Mouse (Mus musculus): Measurements from ENCODE around the gene Spaar. TPM values are rescaled to one million over a fixed set of nuclear protein-coding genes. Genes with fewer than 3 reads are reported as not detected.

Gene Spaar
- 0.76 and 0.88 TPM in 2 replicates for polyA plus RNA-seq (2012; rRNA removed)

DNA sequence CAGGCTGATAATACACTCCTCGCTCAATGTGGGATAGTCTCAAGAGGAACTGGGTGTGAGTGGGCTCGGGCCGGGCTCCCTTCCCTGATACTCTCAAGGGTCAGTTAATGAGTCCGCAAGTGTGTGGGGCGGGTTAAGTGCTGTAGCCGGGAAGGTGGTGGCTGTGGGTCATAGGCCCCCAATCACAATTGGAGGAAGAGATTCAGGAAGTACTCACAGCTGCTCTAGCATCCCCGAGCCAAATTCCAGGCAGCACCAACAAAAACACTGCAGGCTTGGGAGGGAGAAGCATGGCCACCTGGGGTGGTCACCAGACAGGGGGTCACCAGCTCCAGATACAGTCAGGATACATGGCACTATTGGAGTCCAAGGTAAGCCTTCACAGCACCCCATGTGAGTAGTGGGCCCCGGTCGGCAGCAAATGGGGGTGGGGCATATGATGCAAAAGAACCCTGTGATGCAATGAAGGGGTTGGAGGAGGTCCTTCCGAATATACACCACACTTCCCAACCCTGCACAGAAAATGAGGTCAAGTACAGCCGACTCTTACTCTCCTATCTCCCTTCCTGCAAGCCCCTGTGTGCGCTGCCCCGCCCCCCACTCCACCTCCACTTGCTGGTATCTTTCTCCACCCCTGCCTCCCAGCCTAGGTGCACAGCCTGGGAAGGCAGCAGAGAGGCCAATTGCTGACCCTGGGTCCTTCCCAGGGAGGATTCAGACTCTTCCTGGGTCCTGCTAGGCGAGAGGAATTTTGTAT is at the start of gene Spaar:
TSS of gene Spaar (plus strand) at position 241 of the 757 bp plus-strand sequence.
- H3K4me1 ChIP-seq (ENCODE audit: control insufficient read depth, insufficient read depth, low read length): no peaks in the 10 kb centered on the region
- H3K27me3 ChIP-seq (ENCODE audit: control insufficient read depth, insufficient read depth, low read length): no peaks in the 10 kb centered on the region
- no peak within 1 kb of the TSS for H3K4me3 ChIP-seq (replicated peaks; ENCODE audit: insufficient read depth, low read depth, low read length)
- H3K27ac ChIP-seq (ENCODE audit: insufficient read depth, low read length): no peak within 1 kb of the TSS; the same call in 1 of the 2 replicates
- WGBS: 76% methylated on average over 14 of the region's 14 CpGs
- no peak for DNase-seq
- TF ChIP-seq CTCF (IDR thresholded peaks at IDR 0.05; ENCODE audit: borderline replicate concordance, insufficient read depth, low read depth, low read length): no peak
- TF ChIP-seq POLR2A (IDR thresholded peaks at IDR 0.05; ENCODE audit: borderline replicate concordance, insufficient read depth, low read length): no peak

DNA sequence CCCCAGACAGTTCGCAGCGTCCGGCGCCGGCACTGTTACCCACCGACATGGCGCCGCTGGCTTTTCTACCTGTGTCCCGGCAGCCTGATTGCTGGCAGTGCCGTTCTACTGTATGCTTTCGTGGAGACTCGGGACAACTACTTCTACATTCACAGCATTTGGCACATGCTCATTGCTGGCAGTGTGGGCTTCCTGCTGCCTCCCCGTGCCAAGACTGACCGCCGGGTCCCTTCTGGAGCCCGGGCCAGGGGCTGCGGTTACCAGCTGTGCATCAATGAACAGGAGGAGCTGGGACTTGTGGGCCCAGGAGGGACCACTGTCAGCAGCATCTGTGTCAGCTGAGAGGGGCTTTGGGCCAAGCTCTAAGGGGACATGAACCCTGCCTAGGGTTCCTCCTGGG is 39.8 kb upstream of the Spaar start:
- Histone ChIP-seq H3K4me1 (ENCODE audit: control insufficient read depth, insufficient read depth, low read length) (peaks cover 25% of the 10 kb centered on the region), H3K4me3 (replicated peaks; ENCODE audit: insufficient read depth, low read depth, low read length) (no peak overlapping the region), H3K27me3 (ENCODE audit: control insufficient read depth, insufficient read depth, low read length) (no peaks in the 10 kb centered on the region), H3K27ac (ENCODE audit: insufficient read depth, low read length) (no peak overlapping the region)
- TF ChIP-seq CTCF (IDR thresholded peaks at IDR 0.05; ENCODE audit: borderline replicate concordance, insufficient read depth, low read depth, low read length) (no peak), POLR2A (IDR thresholded peaks at IDR 0.05; ENCODE audit: borderline replicate concordance, insufficient read depth, low read length) (no peak)
- 27% methylated on average over 17 of the region's 17 CpGs for WGBS
- no peak for DNase-seq

DNA sequence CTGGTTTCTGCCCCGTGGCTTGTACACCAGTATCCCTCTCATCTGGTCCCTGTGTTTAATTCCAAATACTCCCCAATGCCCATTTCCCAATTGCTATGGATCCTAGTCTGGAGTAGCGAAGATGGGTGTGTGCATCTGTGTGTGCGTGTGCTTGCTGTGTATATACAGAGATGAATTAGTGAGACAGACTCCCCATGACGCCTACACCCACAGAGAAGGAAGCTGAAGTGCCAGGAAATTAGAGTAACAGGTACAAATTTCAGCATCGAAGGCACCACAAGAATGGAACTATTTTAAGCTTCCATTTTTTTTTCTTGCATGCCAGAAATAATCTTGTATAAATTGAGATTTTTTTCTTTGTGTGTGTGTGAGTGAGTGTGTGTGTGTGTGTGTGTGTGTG is 38.8 kb upstream of the Spaar start:
- TF ChIP-seq CTCF (IDR thresholded peaks at IDR 0.05; ENCODE audit: borderline replicate concordance, insufficient read depth, low read depth, low read length): no peak
- TF ChIP-seq POLR2A (IDR thresholded peaks at IDR 0.05; ENCODE audit: borderline replicate concordance, insufficient read depth, low read length): no peak
- no peak overlapping the region for H3K4me3 ChIP-seq (replicated peaks; ENCODE audit: insufficient read depth, low read depth, low read length)
- WGBS: 50% methylated on average over 5 of the region's 5 CpGs
- H3K27ac ChIP-seq (ENCODE audit: insufficient read depth, low read length): no peak overlapping the region
- H3K27me3 ChIP-seq (ENCODE audit: control insufficient read depth, insufficient read depth, low read length): no peaks in the 10 kb centered on the region
- DNase-seq: no peak
- peaks cover 25% of the 10 kb centered on the region for H3K4me1 ChIP-seq (ENCODE audit: control insufficient read depth, insufficient read depth, low read length)

DNA sequence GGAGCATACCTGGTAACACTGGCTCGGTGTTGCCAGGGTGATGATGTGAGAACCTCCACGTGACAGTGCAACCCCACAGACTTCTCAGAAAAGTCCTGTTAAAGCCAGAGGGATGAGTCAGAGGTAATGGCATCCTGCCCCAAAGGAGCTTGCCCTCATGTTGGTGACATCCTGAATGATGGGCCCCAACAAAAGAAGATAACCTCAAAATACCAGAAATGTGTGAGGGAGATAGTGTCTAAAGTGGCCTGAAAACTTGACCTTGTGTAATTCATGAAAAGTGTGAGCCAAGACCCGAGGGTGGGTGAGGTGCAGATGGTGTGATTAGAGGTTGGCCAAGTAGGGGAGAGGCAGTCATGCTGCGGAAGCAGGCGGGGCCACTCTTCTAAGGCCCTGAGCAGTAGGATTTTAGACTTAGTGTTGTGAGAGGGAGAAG is 36.0 kb upstream of the Spaar start:
- whole genome bisulfite sequencing: 40% methylated on average over 5 of the region's 5 CpGs
- peak in 1 of 2 experiments; percentile 57 for DNase-seq
- Histone ChIP-seq H3K4me1 (ENCODE audit: control insufficient read depth, insufficient read depth, low read length) (peaks cover 37% of the 10 kb centered on the region), H3K27ac (ENCODE audit: insufficient read depth, low read length) (no peak overlapping the region), H3K27me3 (ENCODE audit: control insufficient read depth, insufficient read depth, low read length) (no peaks in the 10 kb centered on the region), H3K4me3 (replicated peaks; ENCODE audit: insufficient read depth, low read depth, low read length) (no peak overlapping the region)
- TF ChIP-seq CTCF (IDR thresholded peaks at IDR 0.05; ENCODE audit: borderline replicate concordance, insufficient read depth, low read depth, low read length) (no peak), POLR2A (IDR thresholded peaks at IDR 0.05; ENCODE audit: borderline replicate concordance, insufficient read depth, low read length) (no peak)

DNA sequence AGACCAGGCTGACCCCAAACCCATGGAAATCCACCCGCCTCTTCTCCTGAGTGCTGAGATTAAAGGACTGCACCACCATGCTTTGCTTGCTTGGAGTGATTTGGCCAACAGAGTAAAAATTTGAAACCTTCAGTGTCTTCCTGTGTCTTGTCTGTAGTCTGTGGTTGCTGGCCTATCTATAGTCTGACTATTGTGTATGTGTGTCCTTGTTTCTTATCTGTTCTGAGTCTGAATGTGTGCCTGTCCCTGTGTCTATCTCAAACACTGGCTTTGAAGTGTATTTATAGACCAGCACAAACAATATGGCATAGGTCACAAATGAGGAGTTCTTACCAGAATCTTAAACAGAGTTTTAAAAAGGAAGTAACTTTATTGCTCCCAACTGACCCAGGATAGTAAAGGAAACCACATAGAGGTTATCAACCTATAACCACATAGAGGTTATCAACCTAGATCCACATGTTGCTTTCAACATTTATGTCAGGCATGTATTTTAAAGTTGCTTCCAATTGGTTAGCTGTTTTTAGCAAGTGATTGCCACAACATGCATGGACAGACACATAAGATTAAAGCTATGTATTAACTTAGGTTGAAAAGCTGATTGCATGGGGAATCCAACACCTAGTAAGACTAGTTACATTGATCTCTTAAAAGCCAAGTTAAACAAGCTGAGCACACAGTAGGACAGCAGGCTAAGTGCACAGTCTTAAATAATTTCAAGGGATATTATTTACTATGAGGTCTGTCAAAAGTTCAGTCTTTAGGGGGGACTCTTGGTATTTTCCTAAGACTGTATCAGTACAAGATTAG is 35.2 kb upstream of the Spaar start:
- no peak for DNase-seq
- WGBS: 100% methylated on average over 1 of the region's 1 CpGs
- Histone ChIP-seq H3K27ac (ENCODE audit: insufficient read depth, low read length) (no peak overlapping the region), H3K4me3 (replicated peaks; ENCODE audit: insufficient read depth, low read depth, low read length) (no peak overlapping the region), H3K4me1 (ENCODE audit: control insufficient read depth, insufficient read depth, low read length) (peaks cover 33% of the 10 kb centered on the region), H3K27me3 (ENCODE audit: control insufficient read depth, insufficient read depth, low read length) (no peaks in the 10 kb centered on the region)
- TF ChIP-seq POLR2A (IDR thresholded peaks at IDR 0.05; ENCODE audit: borderline replicate concordance, insufficient read depth, low read length): no peak
- TF ChIP-seq CTCF (IDR thresholded peaks at IDR 0.05; ENCODE audit: borderline replicate concordance, insufficient read depth, low read depth, low read length): no peak

DNA sequence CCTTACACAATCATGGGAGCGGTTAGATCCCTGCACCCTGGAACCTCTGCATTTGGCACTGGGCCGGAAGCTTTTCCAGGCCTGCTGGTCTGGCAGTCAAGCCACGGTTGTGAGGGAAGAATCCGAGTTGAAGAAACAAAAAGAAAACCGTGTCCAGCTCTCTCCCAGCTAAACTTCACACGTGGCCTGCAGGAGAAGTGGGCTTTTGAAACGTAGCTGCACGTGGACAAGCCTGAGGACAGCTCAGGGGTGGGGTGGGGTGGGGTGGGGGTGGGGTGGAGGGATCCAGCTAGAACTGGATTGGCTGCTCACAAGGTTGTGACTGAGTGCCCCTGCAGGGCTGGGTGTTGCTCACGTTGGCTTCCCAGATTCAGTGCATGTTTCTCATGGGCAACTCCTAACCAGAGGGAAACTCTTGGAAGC is 34.6 kb upstream of the Spaar start:
- DNase-seq: no peak
- Histone ChIP-seq H3K27ac (ENCODE audit: insufficient read depth, low read length) (no peak overlapping the region), H3K4me1 (ENCODE audit: control insufficient read depth, insufficient read depth, low read length) (peaks cover 27% of the 10 kb centered on the region), H3K4me3 (replicated peaks; ENCODE audit: insufficient read depth, low read depth, low read length) (no peak overlapping the region), H3K27me3 (ENCODE audit: control insufficient read depth, insufficient read depth, low read length) (no peaks in the 10 kb centered on the region)
- 60% methylated on average over 9 of the region's 9 CpGs for WGBS
- no peak for TF ChIP-seq CTCF (IDR thresholded peaks at IDR 0.05; ENCODE audit: borderline replicate concordance, insufficient read depth, low read depth, low read length)
- no peak for TF ChIP-seq POLR2A (IDR thresholded peaks at IDR 0.05; ENCODE audit: borderline replicate concordance, insufficient read depth, low read length)

DNA sequence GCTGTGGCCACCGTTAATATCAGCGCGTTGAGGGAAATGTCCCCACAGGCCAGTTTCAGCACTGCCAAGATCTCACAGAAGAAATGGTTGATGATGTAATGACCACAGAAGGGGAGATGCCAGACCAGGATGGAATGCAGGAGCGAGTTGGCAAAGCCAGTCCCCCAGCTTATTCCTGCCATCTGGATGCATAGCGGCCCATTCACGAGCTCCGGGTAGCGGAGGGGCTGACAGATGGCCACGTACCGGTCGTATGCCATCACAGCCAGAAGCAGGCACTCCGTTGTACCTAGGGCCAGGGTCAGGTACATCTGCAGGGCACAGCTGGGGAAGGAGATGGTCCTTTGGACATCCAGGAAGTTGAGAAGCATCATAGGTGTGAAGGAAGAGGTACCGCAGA is 33.3 kb upstream of the Spaar start:
- Histone ChIP-seq H3K4me3 (replicated peaks; ENCODE audit: insufficient read depth, low read depth, low read length) (no peak overlapping the region), H3K4me1 (ENCODE audit: control insufficient read depth, insufficient read depth, low read length) (peaks cover 21% of the 10 kb centered on the region), H3K27ac (ENCODE audit: insufficient read depth, low read length) (no peak overlapping the region), H3K27me3 (ENCODE audit: control insufficient read depth, insufficient read depth, low read length) (no peaks in the 10 kb centered on the region)
- 22% methylated on average over 13 of the region's 13 CpGs for WGBS
- peak; percentile 63 to 76 for DNase-seq
- TF ChIP-seq CTCF (IDR thresholded peaks at IDR 0.05; ENCODE audit: borderline replicate concordance, insufficient read depth, low read depth, low read length) (no peak), POLR2A (IDR thresholded peaks at IDR 0.05; ENCODE audit: borderline replicate concordance, insufficient read depth, low read length) (no peak)
